Mouse (Mus musculus) spleen, postnatal 4 days (tissue): ENCODE data around the gene Gpr68.

Experiments used
- DNase-seq, 2 experiments: peaks; one replicate each; pipeline ENCODE4 v3.0.0; 2022; ENCODE audit warnings: low spot score in 2 of 2

Gpr68 gene

DNA sequence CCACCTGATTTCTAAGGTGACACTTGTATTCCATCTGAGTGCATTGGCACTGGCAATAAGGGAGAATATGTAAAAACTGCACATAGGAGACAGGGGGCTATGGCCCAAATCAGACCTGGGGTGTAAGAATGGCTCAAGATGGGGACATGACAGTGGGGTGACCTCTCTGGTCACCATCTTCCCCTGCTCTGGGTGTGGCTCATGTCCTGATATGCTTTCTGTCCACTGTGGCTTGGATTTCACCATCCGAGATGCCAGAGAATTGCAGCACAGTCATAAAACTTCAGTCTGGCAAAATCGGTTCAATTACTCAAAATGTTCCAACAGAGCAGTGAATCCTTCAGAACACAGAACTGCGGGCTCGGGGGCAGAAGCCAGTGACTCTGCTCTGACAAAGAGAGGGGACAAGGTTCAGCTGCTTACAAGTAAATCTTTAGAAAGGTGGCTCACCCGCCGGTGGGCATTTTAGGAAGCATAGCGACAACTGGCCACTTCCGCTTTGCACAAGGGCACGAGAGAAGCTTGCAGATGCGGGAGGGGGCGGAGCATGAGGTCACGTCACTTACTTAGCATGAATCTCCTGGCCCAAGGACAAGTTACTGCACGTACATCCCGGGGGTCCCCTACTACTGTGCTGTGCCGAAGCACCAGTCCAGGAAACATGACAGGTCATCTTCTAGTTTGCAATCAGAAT, 16.8 kb upstream of the Gpr68 start:
- DNase-seq = no peak

DNA sequence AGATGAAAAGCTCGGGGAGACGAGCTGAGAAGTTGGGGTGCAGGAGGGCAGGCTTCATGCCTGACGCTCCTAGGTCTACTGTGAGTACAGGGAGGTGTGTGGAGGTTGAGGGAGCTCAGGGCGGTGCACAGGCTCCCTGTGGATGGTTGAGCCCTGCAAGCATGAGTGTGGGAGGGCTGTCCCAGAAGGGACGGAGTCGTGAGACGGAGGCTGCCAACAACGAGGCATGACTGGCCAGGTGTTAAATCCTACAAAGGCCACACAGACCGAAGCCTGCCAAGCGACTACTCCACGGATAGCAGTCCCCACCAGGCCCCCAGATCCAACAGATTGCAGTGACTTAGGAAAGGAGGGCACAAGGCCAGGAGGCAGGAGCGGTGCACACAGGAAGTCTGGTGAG, 2.7 kb upstream of the Gpr68 start:
- DNase-seq = no peak

DNA sequence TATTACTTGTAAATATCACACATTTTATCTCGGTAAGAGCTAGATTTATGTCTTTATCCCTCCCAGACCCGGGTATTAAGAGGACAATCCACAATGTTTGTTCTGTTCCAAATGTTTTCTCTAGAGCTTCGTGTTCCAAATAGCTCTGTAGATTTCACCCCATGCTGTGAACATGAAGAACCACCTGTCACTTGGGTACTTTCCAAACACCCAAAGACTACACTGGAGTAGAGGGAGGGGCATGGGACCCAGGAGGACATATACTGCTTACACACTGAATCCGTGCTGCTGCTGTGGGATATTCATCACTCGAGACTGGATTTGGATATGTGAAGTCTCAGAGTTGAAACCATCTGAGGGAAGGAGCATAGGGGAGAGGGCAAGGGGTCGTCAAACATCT, 1.8 kb upstream of the Gpr68 start:
- DNase-seq = no peak

DNA sequence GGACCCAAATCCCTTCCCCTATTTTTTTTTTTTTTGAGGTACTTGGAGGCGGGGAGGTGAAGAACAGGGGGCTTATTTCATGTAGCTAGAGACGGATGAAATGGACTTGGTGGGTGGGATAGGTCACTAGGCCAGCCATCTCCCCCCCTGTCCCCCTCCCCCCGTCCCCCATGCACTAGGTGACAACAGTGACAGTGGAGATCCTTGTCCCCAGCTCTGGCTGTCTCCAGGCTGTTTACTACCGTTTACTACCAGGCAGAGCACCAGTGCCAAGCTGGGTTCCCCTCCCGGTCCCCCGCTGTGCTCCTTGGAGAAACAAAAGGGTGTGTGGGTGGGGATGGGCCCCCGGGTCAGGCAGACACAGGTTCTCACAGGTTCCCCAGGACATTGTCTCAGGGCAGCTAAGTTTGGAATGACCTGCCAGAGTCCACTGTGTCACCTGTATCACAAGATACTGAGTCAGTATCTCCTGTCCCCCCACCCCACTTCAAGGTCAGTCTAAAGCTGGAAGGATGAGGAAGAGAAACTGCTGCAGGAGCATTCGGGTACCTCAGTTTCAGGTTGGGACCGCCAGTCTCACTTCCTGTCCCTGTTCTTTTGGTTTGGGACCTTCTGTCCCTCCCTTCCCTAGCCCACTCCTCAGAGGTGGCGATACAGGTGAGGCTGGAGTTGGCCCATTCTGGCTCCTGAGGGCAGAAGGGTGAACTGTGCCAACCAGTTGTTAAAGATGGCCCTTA, 468 bp upstream of the Gpr68 start:
- DNase-seq = no peak

DNA sequence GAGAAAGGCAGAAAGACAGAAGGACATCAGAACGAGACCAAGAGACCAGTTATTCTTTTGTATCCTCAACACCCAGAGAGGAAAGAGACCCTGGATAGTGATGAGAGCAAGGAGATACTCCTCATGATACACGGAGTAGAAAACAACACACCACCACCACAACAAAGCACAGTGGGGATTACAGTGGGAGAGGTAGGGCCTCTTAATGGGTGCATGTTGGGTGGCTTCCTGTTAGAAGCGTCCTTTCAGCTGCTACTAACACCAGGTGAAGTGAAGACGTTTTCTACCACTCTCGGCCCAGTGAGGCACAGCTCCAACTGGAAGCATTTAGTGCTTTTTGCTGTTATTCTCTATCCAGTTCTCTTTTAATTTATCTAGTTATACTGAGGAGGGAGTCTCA, 1.1 kb downstream of the Gpr68 start:
- DNase-seq = no peak

DNA sequence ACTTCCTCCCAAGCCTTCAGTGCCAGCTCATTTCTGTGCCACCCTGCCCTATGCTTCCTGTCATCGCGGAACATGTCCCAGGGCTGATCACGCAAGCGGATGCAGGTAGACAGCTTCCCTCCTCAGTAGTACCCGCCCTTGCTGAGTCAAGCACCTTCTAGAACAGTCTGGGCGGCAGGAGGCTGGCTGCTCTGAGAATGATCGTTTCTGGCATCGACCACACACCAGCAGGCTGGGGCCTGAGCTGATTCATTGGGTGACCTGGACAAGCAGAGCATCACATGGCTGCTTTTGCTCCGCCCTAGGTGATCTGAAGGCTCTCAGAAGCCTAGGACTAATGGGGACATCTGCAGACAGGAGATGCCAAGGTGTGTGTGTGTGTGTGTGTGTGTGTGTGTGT, 4.2 kb downstream of the Gpr68 start:
- no peak for DNase-seq

DNA sequence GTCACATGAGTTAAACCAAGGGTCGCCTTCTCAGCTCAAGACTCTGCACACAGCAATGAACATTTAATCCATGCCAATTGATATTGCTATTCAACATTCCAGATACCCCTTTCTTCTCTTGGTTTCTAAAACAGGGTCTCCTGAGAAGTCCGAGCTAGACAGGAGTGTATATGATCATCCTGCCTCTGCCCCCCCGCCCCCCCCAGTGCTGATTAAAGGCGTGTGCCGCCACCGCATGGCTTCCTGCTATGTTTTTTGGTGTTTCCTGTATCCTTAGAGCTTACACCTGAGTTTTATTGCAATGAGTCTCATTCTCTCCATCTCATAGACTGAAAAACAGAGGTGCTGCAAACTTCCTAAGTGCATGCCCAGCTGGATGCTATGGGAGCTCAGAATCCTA, 6.6 kb downstream of the Gpr68 start:
- DNase-seq = no peak

DNA sequence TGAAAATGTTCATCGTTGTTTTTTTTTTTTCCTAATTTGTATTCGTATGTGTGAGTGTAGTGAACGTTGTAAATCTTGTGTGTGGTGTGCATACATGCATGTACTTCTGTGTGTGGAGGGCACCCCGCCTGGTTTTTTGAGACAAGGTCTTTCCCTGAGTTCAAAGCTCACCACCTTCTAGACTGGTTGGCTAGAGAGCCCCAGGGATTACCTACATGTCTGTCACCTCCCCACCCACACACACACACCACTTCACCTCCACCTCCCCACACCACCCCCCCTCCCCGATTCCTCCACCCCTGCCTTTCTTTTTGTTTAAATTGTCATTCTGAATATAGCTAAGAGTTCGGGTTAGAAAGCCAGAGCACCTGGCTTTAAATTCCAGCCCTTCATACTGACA, 7.1 kb downstream of the Gpr68 start:
- no peak for DNase-seq

DNA sequence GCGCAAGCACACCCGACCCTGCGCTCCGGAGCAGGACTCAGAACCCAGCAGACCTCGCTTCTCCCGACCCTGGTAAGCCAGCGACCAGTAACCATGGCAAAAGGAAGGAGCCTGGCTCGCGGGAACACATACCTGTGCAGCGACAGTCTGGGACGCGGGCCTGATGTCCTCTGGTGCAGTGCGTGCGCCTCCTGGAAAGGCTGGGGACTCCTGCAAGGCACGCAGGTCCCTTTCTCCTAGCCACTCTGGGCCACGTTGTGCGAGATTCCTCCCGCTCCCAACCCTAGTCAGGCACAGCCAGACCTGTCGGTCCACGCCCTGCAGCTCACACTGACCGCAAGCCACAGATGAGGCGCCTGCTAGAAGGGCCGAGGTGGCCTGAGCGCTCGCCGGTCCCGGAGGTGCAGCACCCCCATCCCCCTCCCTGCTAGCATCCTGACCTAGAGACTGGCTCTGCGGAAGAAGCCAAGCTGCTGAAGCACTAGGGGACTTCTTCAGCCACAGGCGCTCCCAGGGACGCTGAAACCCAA, 8.8 kb downstream of the Gpr68 start:
- DNase-seq = no peak

DNA sequence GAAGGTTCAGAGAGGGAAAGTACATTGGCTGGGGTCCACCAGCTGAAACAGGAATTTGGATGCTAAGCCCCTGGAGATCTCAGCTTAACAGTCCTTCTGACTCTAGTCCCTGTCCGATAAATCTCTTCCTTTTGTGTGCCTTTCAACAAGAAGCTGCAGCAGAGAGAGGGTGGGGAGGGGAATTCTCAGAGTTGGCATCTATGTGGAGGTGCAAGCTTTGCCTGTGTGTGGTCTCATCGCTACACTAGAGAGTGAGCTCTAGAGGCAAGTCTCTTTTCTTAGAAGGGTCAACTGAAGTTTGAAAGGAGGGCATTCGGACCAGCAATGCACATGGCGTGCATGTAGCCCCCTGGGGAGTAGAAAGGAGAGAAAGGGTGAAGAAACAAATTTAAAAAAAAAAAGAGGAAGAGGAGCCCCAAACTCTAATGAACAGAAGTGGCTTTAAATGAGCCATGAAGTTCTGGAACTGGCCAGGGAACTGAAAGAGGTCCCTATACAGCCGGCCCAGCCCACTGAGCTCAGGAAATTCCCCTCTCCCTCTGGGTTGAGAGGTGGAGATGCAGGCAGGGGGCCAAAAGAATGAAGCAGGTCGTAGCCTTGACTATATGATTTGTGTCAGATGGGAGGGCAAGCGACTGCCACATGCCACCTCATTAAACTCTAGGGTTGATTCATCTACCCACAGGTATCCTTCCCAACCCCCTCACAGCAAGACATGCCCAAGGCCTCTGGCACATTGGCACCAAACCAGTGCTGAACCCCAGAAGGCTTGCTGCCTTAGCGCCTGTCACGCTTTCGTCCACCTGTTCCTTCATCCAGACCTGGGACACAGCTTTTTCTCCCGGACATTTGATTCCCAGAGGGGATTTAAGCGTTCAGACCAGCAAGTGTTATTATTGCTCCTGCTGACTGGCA, 10.0 kb downstream of the Gpr68 start:
- no peak for DNase-seq

DNA sequence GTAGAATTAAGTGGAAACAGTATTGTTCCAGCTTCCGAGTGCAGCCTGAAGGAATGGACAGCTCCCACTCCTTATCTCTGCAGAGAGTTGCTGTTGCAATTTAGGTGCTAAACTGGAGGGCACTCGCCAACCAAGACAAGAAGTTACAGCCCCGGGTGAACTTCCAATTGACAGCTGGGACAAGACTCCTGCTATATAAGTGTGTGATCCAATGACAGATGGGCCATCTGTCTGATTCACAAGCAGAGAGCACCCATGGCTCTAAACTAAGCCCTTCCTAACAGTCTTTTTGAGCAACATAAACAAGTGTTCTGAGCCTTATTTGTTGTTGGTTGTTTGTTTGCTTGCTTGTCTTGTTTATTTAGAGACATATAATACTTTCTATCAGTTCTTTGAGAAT, 11.3 kb downstream of the Gpr68 start:
- DNase-seq = no peak

DNA sequence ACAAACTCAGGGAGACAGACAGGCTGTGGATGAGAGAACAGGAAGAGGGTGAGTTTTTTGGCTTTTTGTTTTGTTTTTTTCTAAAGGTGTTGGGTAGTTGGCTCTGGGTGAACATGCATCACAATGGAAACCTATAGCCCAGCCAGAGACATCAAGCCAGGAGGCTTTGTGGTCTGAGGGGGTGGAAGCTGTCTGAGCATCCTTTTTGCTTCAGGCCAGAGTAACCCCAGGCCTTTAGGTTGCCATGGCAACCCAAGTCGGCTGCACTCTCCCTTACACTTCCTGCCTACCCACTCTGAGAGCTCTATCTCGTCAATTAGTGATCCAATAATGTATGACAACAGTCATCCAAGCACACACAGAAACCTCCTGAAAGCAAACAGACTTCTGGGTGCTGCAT, 12.5 kb downstream of the Gpr68 start:
- no peak for DNase-seq

DNA sequence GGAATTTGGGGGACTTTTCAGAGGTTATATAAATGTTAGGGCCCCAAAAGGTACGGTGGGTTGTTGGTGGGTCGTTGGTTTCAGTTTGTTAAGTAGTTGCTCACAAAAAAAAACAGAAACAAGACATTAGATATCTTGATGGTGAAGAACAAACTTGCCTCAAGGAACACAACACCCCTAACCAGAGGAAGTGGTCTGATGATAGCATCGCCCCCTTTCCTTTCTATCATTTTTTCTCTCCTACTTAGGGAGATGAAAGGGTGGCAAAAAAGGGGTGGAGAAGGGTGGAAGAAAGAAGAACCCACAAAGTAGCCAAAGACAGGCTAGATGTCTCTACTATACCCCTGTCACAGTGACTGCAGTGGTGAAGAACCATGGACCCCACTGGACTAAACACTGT, 17.4 kb downstream of the Gpr68 start:
- no peak for DNase-seq

DNA sequence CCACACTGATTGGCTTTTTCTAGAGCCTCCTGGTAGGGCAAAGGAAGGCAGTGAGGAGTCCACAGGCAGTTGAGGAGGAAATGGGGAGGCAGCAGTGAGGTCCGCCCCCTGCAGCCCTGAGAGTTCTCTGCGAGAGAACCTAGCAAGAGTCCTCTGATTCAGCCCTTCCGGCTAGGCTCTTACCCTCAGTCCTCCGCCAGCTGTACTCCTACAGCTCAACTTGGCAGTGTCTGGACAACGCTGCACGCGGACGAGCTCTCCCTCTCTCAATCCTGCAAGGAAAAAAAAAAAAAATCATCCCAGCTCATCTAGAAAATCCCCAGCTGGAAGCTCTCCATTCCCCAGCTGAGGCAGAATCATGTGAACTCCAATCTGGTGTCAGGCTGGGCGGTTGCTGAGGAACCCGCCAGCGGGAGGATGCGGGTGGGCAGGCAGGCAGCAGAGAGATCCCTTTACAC, 20.2 kb downstream of the Gpr68 start:
- no peak for DNase-seq

DNA sequence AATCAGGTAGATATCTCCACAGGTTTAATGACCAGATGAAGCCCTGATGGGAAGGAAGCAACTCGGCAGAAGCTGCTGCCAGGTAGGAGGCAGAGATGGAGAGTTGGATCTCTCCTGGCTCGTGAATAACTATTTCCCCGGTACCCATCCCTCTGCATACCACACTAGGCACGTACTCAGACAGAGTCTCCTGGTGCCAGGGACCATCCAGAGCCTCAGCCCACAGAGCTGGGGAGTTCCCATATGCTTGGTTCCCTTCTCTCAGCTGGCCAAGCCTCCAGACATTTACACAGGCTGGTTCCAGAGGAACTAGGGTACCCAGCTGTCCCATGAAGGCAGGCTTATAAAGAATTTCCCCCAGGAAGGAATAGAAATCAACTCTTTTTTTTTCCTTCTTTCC, 21.1 kb downstream of the Gpr68 start:
- DNase-seq = no peak

DNA sequence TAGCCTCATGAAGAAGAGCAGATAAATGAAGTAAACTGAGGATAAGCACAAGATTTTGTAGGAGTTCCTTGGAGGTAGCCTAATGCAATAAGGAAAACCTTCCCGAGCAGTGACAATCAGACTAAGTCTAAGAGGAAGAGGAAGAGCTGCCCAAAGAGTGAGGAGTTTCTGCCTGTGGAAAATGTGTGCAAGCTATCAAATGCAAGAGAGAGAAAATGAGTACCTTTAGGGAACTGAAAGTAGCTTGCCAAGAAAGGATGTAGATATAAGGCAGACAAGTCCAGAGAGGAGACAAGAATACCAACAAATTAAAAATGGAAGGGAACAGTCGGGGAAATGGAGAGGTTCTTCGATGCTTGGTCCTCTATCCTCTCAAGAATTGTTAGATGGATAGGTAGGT, 22.4 kb downstream of the Gpr68 start:
- DNase-seq = no peak

DNA sequence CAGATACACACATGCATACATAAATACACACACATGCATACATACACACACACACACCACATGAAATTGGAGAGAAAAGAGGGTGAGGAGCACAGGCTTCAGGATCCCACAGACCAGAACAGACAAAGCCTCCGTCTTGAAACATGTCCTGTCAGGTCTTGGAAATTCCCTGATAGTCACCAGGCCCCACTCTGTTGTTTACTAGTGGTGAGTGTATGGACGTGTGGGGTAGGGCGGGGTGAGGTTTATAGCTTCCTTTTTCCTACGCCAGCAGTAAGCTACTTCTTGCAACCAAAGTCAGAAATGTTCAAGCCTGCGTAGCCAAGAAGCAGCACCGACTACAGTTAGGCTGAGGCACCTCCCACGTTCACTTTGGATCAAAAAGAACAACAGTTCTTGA, 24.8 kb downstream of the Gpr68 start:
- DNase-seq = no peak

DNA sequence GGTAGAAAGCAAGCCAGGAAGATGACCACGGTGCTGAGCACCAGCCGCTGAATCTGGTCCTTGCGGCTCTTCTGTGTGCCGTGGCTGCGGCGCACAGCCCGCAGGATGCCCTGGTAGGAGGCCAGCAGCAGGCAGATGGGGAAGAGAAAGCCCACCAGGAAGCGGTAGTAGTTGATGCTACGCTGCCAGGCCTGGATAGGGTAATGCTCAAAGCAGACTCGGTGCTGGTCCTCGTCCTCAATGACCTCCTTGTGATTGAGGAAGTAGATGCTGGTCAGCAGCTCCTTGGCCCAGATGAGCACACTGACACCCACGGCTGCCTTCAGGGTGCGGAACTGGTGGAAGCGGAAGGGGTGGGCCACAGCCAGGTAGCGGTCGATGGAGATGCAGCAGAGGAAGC, 29.4 kb downstream of the Gpr68 start:
- no peak for DNase-seq

DNA sequence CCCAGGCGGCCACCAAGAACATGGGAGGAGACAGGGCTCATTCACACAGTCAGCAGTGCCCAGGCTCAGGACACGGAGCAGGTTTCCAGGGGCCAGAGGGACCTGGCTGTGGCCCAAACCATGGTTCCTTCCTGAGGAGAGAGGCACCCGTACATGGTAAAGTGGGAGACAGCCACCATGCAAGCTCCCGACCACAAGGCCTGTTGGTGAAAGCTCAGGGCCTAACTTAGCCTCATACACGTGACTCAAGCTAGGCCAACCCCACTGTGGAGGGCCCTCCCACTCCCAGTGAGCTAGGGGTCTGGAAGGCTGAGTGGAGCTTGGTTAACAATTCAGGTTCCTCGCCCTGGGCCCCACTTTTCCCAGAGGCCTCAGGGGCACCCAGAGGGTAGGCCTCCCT, 30.1 kb downstream of the Gpr68 start:
- no peak for DNase-seq

DNA sequence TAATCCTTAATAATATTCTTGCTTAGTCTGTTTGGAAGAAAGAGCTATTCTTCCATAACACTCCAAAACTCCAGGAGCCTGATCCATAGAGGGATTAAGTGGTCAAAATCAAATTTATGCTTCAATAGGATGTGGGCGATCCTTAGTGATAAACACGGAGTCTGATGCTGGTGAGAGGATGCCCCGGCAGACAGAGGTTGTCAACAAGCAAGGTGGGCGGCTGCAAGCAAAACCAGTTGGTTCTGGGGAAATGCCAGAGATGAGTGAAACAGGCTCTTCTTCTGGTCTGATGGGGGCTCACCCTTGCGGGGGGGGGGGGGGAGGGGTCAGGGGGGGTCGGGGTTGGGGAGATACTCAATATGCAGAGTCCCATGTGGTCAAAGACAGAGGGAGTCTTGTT, 32.0 kb downstream of the Gpr68 start:
- no peak for DNase-seq

DNA sequence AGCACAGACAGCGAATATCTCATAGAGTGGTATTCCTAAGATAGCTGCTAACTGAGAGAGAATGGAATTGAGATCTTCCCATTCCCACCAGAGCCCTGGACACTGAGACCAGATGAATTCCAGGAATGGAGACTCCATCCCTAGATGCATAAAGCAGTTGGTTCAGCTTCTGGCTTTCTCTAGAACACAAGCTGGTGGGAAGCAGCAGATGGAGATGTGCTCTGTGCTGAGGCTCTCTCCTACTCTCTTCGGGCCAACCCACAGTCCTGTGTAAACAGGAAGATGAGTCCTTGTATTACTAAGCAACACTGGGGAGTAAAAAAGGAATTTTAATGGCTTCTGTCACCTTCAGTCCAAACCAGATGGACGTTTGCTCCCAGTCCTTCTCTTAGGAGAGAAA, 32.4 kb downstream of the Gpr68 start:
- DNase-seq = no peak

DNA sequence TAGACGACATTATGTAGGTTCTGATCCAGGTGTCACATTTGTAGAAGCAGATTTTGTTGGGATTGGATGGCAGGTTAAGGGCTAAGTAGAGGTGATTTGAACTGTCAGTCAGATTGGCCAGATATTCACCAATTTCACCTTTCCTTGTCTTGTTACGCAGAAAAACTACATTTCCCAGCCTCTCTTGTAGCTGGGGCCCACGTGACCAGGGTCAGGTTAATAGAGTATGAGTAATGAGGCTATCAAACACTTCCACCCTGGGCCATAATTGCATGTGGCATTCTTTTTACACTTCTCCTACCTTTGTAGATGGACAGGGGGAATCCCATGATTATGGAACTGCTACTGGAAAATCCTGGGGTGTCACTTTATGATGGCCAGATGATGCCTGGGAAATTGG, 34.4 kb downstream of the Gpr68 start:
- DNase-seq = no peak
